Mouse (Mus musculus): ENCODE data around the gene Kazald1. TPM values are rescaled to one million over a fixed set of nuclear protein-coding genes. Genes with fewer than 3 reads are reported as not detected.

The Kazald1 gene
- polyA plus RNA-seq, 1 experiment from 2014 or later: 1.1 TPM

- Histone ChIP-seq H3K9me3 (replicated peaks; ENCODE audit: control insufficient read depth, low read length) (no peaks in the 10 kb centered on the region), H3K27ac (ENCODE audit: low read depth, low read length) (no peak overlapping the region), H3K9ac (ENCODE audit: low read length) (peak overlapping the region; percentile 49; the same call in 1 of the 2 replicates), H3K36me3 (ENCODE audit: control insufficient read depth, insufficient read depth, low read length) (no peaks in the 10 kb centered on the region), H3K4me2 (ENCODE audit: low read length) (peak overlapping the region; percentile 56), H3K4me1 (ENCODE audit: control insufficient read depth, insufficient read depth, low read length) (peaks cover 23% of the 10 kb centered on the region), H3K27me3 (replicated peaks; ENCODE audit: control insufficient read depth, insufficient read depth, low read length) (peaks cover 57% of the 10 kb centered on the region), H3K4me3 (ENCODE audit: low read depth, low read length) (peak overlapping the region; percentile 25)
- ATAC-seq: no peak
- no peak for DNase-seq (ENCODE audit: low spot score)
- under 1% methylated on average over 17 of the region's 17 CpGs for WGBS
Observed at GRCm38 (mm10) chr19:45080711-45081110, 5.7 kb downstream of the Kazald1 start.

- Histone ChIP-seq H3K9me3 (replicated peaks; ENCODE audit: control insufficient read depth, low read length) (no peaks in the 10 kb centered on the region), H3K9ac (ENCODE audit: low read length) (no peak overlapping the region), H3K4me1 (ENCODE audit: control insufficient read depth, insufficient read depth, low read length) (peaks cover 23% of the 10 kb centered on the region), H3K4me2 (ENCODE audit: low read length) (peak overlapping the region; percentile 56), H3K27ac (ENCODE audit: low read depth, low read length) (no peak overlapping the region), H3K4me3 (ENCODE audit: low read depth, low read length) (peak overlapping the region; percentile 25), H3K27me3 (replicated peaks; ENCODE audit: control insufficient read depth, insufficient read depth, low read length) (peaks cover 52% of the 10 kb centered on the region), H3K36me3 (ENCODE audit: control insufficient read depth, insufficient read depth, low read length) (no peaks in the 10 kb centered on the region)
- ATAC-seq: 0 out of 2 replicates have a peak, but pooled peaks have one; percentile 6
- DNase-seq (ENCODE audit: low spot score): peak; percentile 82
- under 1% methylated on average over 5 of the region's 5 CpGs for WGBS
Observed at GRCm38 (mm10) chr19:45081279-45081678, 6.2 kb downstream of the Kazald1 start.

DNA sequence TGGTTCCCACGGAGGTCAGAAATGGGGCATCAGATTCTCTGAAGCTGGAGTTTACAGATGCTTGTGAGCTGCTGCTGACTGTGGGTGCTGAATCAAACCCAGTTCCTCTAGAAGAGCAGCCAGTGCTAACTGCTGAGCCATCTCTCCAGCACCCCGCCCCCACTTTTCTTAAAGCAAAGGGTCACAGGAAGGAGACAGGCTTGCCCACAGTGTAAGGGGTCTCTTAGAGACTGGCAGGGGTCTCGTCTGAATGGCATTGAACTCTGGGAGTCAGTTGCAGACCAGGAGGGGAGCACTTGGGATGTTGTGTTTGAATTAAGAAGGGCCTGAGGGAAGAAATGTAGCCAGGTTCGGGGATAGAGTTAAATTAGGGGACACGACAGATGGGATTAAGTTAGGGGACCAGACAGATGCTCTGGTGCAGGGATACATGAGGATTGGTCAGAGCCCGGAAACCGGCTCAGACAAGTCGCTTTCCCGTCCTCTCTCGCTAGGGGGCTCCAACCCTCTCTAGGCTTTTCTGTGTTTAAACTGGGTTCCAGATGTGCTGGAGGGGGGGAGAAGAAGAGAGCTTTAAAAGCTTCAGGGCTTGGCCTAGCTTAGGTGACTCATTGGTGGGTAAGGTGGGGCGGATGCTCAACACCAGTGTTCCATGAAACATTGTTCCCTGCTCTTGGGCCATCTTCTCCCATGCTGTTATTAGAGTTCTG lies 7.0 kb downstream of the Kazald1 start:
- no peaks in the 10 kb centered on the region for H3K36me3 ChIP-seq (ENCODE audit: control insufficient read depth, insufficient read depth, low read length)
- peak; percentile 55 for DNase-seq (ENCODE audit: low spot score)
- peaks cover 48% of the 10 kb centered on the region for H3K27me3 ChIP-seq (replicated peaks; ENCODE audit: control insufficient read depth, insufficient read depth, low read length)
- ATAC-seq: no peak
- no peaks in the 10 kb centered on the region for H3K9me3 ChIP-seq (replicated peaks; ENCODE audit: control insufficient read depth, low read length)
- H3K27ac ChIP-seq (ENCODE audit: low read depth, low read length): no peak overlapping the region
- 17% methylated on average over 11 of the region's 11 CpGs for WGBS
- no peak overlapping the region for H3K4me2 ChIP-seq (ENCODE audit: low read length)
- no peak overlapping the region for H3K4me3 ChIP-seq (ENCODE audit: low read depth, low read length)
- no peak overlapping the region for H3K9ac ChIP-seq (ENCODE audit: low read length)
- H3K4me1 ChIP-seq (ENCODE audit: control insufficient read depth, insufficient read depth, low read length): peaks cover 19% of the 10 kb centered on the region

- Histone ChIP-seq H3K4me3 (ENCODE audit: low read depth, low read length) (no peak overlapping the region), H3K36me3 (ENCODE audit: control insufficient read depth, insufficient read depth, low read length) (no peaks in the 10 kb centered on the region), H3K9ac (ENCODE audit: low read length) (no peak overlapping the region), H3K27me3 (replicated peaks; ENCODE audit: control insufficient read depth, insufficient read depth, low read length) (0 out of 2 replicates have a peak, but pooled peaks cover 5% of the 10 kb centered on the region), H3K4me2 (ENCODE audit: low read length) (no peak overlapping the region), H3K27ac (ENCODE audit: low read depth, low read length) (no peak overlapping the region), H3K9me3 (replicated peaks; ENCODE audit: control insufficient read depth, low read length) (no peaks in the 10 kb centered on the region), H3K4me1 (ENCODE audit: control insufficient read depth, insufficient read depth, low read length) (no peaks in the 10 kb centered on the region)
- DNase-seq (ENCODE audit: low spot score): peak; percentile 28
- 31% methylated on average over 11 of the region's 11 CpGs for WGBS
- ATAC-seq: no peak
Observed at GRCm38 (mm10) chr19:45097868-45098267, 22.8 kb downstream of the Kazald1 start.

GRCm38 (mm10) chr19:45100486-45101270 lies 25.6 kb downstream of the Kazald1 start:
- Histone ChIP-seq H3K9ac (ENCODE audit: low read length) (no peak overlapping the region), H3K4me1 (ENCODE audit: control insufficient read depth, insufficient read depth, low read length) (no peaks in the 10 kb centered on the region), H3K27me3 (replicated peaks; ENCODE audit: control insufficient read depth, insufficient read depth, low read length) (0 out of 2 replicates have a peak, but pooled peaks cover 5% of the 10 kb centered on the region), H3K4me3 (ENCODE audit: low read depth, low read length) (no peak overlapping the region), H3K4me2 (ENCODE audit: low read length) (no peak overlapping the region), H3K9me3 (replicated peaks; ENCODE audit: control insufficient read depth, low read length) (no peaks in the 10 kb centered on the region), H3K36me3 (ENCODE audit: control insufficient read depth, insufficient read depth, low read length) (no peaks in the 10 kb centered on the region), H3K27ac (ENCODE audit: low read depth, low read length) (no peak overlapping the region)
- ATAC-seq (no peak), DNase-seq (ENCODE audit: low spot score) (no peak)
- 74% methylated on average over 8 of the region's 8 CpGs for WGBS

DNA sequence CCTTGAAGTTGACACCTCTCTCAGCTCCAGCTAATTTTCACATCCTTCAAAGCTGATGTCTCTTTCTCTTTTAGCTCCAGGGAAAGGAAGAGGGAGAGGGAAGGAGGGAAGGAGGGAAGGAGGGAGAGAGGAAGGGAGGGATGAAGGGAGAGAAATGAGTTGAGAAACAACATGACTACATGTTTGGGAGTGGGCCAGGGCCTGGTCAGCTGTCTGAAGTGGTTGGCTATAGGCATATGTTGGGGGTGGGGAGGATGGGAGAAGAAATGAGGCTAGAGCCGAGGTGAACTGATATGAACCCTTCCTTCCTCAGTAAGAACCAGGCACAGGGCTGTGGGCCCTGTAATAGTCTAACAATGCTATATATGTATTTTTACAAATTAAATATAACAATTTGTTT lies 30.6 kb downstream of the Kazald1 start:
- Histone ChIP-seq H3K4me3 (ENCODE audit: low read depth, low read length) (no peak overlapping the region), H3K27ac (ENCODE audit: low read depth, low read length) (no peak overlapping the region), H3K4me2 (ENCODE audit: low read length) (no peak overlapping the region), H3K27me3 (replicated peaks; ENCODE audit: control insufficient read depth, insufficient read depth, low read length) (0 out of 2 replicates have a peak, but pooled peaks cover 3% of the 10 kb centered on the region), H3K4me1 (ENCODE audit: control insufficient read depth, insufficient read depth, low read length) (no peaks in the 10 kb centered on the region), H3K9me3 (replicated peaks; ENCODE audit: control insufficient read depth, low read length) (no peaks in the 10 kb centered on the region), H3K9ac (ENCODE audit: low read length) (no peak overlapping the region), H3K36me3 (ENCODE audit: control insufficient read depth, insufficient read depth, low read length) (no peaks in the 10 kb centered on the region)
- ATAC-seq (no peak), DNase-seq (ENCODE audit: low spot score) (no peak)
- whole genome bisulfite sequencing: 55% methylated on average over 1 of the region's 1 CpGs

DNA sequence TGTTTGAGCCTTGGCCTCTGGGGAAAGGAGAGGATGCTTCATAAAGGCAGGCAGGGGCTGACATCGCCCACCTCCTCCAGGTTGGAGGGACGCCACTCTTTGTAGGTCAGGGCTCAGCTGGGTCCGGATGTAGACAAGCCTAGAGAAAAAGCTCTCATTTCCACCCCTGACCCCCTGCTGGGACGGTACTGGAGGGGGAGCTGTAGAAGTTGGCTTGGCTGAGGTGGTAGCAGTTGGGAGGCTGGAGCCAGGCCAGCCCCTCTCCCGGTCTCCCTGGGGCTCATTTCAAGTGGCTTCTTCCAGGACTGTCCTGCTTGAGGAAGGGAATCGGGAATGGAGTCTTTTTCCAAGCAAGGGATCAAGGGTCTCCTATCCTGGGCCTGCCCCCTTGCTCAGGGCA lies 31.6 kb downstream of the Kazald1 start:
- H3K9me3 ChIP-seq (replicated peaks; ENCODE audit: control insufficient read depth, low read length): no peaks in the 10 kb centered on the region
- ATAC-seq (no peak), DNase-seq (ENCODE audit: low spot score) (no peak)
- H3K36me3 ChIP-seq (ENCODE audit: control insufficient read depth, insufficient read depth, low read length): no peaks in the 10 kb centered on the region
- 56% methylated on average over 6 of the region's 6 CpGs for WGBS
- H3K4me3 ChIP-seq (ENCODE audit: low read depth, low read length): no peak overlapping the region
- H3K27ac ChIP-seq (ENCODE audit: low read depth, low read length): no peak overlapping the region
- H3K27me3 ChIP-seq (replicated peaks; ENCODE audit: control insufficient read depth, insufficient read depth, low read length): no peaks in the 10 kb centered on the region
- H3K4me1 ChIP-seq (ENCODE audit: control insufficient read depth, insufficient read depth, low read length): no peaks in the 10 kb centered on the region
- H3K9ac ChIP-seq (ENCODE audit: low read length): no peak overlapping the region
- no peak overlapping the region for H3K4me2 ChIP-seq (ENCODE audit: low read length)

DNA sequence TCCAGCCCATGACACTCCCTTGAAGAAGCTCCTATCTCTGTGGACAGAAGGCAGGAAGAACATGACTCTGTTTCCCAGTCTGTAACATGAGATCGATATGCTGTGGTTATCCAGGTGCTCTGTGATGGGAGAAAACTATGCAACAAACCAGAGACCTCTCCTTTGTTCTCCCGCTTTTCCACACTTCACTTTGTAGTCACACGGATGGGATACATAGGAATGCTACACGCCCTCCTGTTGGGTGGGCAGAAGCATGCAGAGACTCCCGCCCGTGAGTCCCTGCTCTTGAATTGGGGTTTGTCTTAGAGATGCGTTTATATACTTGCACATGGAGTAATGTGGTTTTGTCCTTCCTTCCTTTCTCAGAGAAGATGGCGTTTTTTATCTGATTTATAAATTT lies 35.6 kb downstream of the Kazald1 start:
- Histone ChIP-seq H3K4me2 (ENCODE audit: low read length) (no peak overlapping the region), H3K4me1 (ENCODE audit: control insufficient read depth, insufficient read depth, low read length) (no peaks in the 10 kb centered on the region), H3K9me3 (replicated peaks; ENCODE audit: control insufficient read depth, low read length) (no peaks in the 10 kb centered on the region), H3K27ac (ENCODE audit: low read depth, low read length) (no peak overlapping the region), H3K4me3 (ENCODE audit: low read depth, low read length) (no peak overlapping the region), H3K36me3 (ENCODE audit: control insufficient read depth, insufficient read depth, low read length) (no peaks in the 10 kb centered on the region), H3K9ac (ENCODE audit: low read length) (no peak overlapping the region), H3K27me3 (replicated peaks; ENCODE audit: control insufficient read depth, insufficient read depth, low read length) (no peaks in the 10 kb centered on the region)
- DNase-seq (ENCODE audit: low spot score) (no peak), ATAC-seq (no peak)
- 80% methylated on average over 8 of the region's 8 CpGs for WGBS

- Histone ChIP-seq H3K9me3 (replicated peaks; ENCODE audit: control insufficient read depth, low read length) (no peaks in the 10 kb centered on the region), H3K36me3 (ENCODE audit: control insufficient read depth, insufficient read depth, low read length) (no peaks in the 10 kb centered on the region), H3K27me3 (replicated peaks; ENCODE audit: control insufficient read depth, insufficient read depth, low read length) (no peaks in the 10 kb centered on the region), H3K9ac (ENCODE audit: low read length) (no peak overlapping the region), H3K4me3 (ENCODE audit: low read depth, low read length) (no peak overlapping the region), H3K4me1 (ENCODE audit: control insufficient read depth, insufficient read depth, low read length) (no peaks in the 10 kb centered on the region), H3K4me2 (ENCODE audit: low read length) (no peak overlapping the region), H3K27ac (ENCODE audit: low read depth, low read length) (no peak overlapping the region)
- no peak for DNase-seq (ENCODE audit: low spot score)
- no peak for ATAC-seq
- WGBS: 83% methylated on average over 6 of the region's 6 CpGs
Observed at GRCm38 (mm10) chr19:45112444-45112843, 37.4 kb downstream of the Kazald1 start.

Measured in forebrain, embryonic 14.5 days (tissue).